Mouse (Mus musculus): ENCODE data around the gene Gm20708. TPM values are rescaled to one million over a fixed set of nuclear protein-coding genes. Genes with fewer than 3 reads are reported as not detected.

Gm20708 gene
- polyA plus RNA-seq, 1 experiment, result 2.1 TPM

GRCm38 (mm10) chr11:117852875-117853274, 43.4 kb downstream of the Gm20708 start:
- Histone ChIP-seq H3K27me3 (ENCODE audit: control insufficient read depth, insufficient read depth, low read length, poor library complexity, severe bottlenecking) (no peaks in the 10 kb centered on the region), H3K9ac (ENCODE audit: low read depth, poor library complexity, severe bottlenecking) (no peak overlapping the region), H3K9me3 (replicated peaks; ENCODE audit: control insufficient read depth, insufficient read depth, low read length, poor library complexity, severe bottlenecking) (no peaks in the 10 kb centered on the region), H3K36me3 (ENCODE audit: control insufficient read depth, insufficient read depth, low read length, poor library complexity, severe bottlenecking) (peaks cover 46% of the 10 kb centered on the region), H3K4me3 (ENCODE audit: low read depth, low read length) (no peak overlapping the region), H3K4me1 (ENCODE audit: control insufficient read depth, insufficient read depth, low read length) (no peaks in the 10 kb centered on the region), H3K27ac (ENCODE audit: insufficient read depth, low read length) (no peak overlapping the region)
- TF ChIP-seq CTCF (IDR thresholded peaks at IDR 0.05; ENCODE audit: low read depth, low read length), result no peak
- TF ChIP-seq POLR2A (IDR thresholded peaks at IDR 0.05; ENCODE audit: insufficient read depth, low read length), result no peak
- no peak for TF ChIP-seq EP300 (IDR thresholded peaks at IDR 0.05; ENCODE audit: insufficient read depth, low read depth, low read length)

DNA sequence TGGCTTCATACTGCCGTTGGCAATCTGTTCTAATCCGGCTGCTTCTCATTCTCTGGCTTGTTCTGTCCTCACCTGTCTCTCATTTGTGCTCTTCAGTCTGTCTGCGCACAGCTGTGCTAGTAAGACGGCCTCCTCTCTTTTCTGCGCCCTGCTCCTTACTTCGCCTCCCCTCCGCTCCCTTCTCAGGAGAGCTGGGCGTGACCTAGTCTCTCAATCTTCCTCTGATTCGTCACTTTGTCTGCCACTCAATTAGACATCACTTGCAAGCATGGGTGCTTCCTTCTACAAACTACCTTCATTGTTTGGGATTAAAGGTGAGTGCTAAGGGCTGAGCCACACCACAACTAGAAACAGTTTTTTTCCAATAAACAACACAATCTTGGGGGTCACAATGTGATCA, 44.8 kb downstream of the Gm20708 start:
- no peak overlapping the region for H3K27ac ChIP-seq (ENCODE audit: insufficient read depth, low read length)
- H3K4me3 ChIP-seq (ENCODE audit: low read depth, low read length), result no peak overlapping the region
- H3K27me3 ChIP-seq (ENCODE audit: control insufficient read depth, insufficient read depth, low read length, poor library complexity, severe bottlenecking), result no peaks in the 10 kb centered on the region
- peaks cover 46% of the 10 kb centered on the region for H3K36me3 ChIP-seq (ENCODE audit: control insufficient read depth, insufficient read depth, low read length, poor library complexity, severe bottlenecking)
- H3K9ac ChIP-seq (ENCODE audit: low read depth, poor library complexity, severe bottlenecking), result no peak overlapping the region
- TF ChIP-seq EP300 (IDR thresholded peaks at IDR 0.05; ENCODE audit: insufficient read depth, low read depth, low read length), result no peak
- TF ChIP-seq CTCF (IDR thresholded peaks at IDR 0.05; ENCODE audit: low read depth, low read length), result no peak
- no peak for TF ChIP-seq POLR2A (IDR thresholded peaks at IDR 0.05; ENCODE audit: insufficient read depth, low read length)
- H3K9me3 ChIP-seq (replicated peaks; ENCODE audit: control insufficient read depth, insufficient read depth, low read length, poor library complexity, severe bottlenecking), result no peaks in the 10 kb centered on the region
- no peaks in the 10 kb centered on the region for H3K4me1 ChIP-seq (ENCODE audit: control insufficient read depth, insufficient read depth, low read length)

GRCm38 (mm10) chr11:117855360-117855759, 45.9 kb downstream of the Gm20708 start:
- no peaks in the 10 kb centered on the region for H3K4me1 ChIP-seq (ENCODE audit: control insufficient read depth, insufficient read depth, low read length)
- no peak overlapping the region for H3K27ac ChIP-seq (ENCODE audit: insufficient read depth, low read length)
- H3K36me3 ChIP-seq (ENCODE audit: control insufficient read depth, insufficient read depth, low read length, poor library complexity, severe bottlenecking), result peaks cover 46% of the 10 kb centered on the region
- no peaks in the 10 kb centered on the region for H3K9me3 ChIP-seq (replicated peaks; ENCODE audit: control insufficient read depth, insufficient read depth, low read length, poor library complexity, severe bottlenecking)
- H3K4me3 ChIP-seq (ENCODE audit: low read depth, low read length), result no peak overlapping the region
- H3K27me3 ChIP-seq (ENCODE audit: control insufficient read depth, insufficient read depth, low read length, poor library complexity, severe bottlenecking), result no peaks in the 10 kb centered on the region
- TF ChIP-seq POLR2A (IDR thresholded peaks at IDR 0.05; ENCODE audit: insufficient read depth, low read length), result no peak
- no peak for TF ChIP-seq CTCF (IDR thresholded peaks at IDR 0.05; ENCODE audit: low read depth, low read length)
- no peak for TF ChIP-seq EP300 (IDR thresholded peaks at IDR 0.05; ENCODE audit: insufficient read depth, low read depth, low read length)
- no peak overlapping the region for H3K9ac ChIP-seq (ENCODE audit: low read depth, poor library complexity, severe bottlenecking)

DNA sequence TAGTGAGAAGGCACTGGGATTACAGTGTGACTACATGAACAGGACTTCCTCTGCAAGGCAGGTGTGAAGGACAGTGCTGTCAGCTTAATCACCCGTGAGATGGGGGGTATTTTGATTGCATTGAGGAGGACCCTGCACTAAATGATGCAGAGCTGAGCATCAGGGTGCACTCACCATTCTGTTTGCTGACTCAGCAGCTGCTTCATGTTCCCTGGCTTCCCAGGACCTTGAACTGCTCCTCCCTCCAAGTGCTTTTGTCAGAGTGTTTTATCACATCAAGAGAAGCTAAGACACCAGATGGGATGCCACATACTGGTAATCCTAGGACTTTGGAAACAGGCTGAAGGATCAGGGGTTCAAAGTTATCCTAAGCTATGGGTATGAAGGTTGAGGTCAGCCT, 46.5 kb downstream of the Gm20708 start:
- Histone ChIP-seq H3K36me3 (ENCODE audit: control insufficient read depth, insufficient read depth, low read length, poor library complexity, severe bottlenecking) (peaks cover 44% of the 10 kb centered on the region), H3K4me1 (ENCODE audit: control insufficient read depth, insufficient read depth, low read length) (no peaks in the 10 kb centered on the region)
- TF ChIP-seq POLR2A (IDR thresholded peaks at IDR 0.05; ENCODE audit: insufficient read depth, low read length), result no peak

DNA sequence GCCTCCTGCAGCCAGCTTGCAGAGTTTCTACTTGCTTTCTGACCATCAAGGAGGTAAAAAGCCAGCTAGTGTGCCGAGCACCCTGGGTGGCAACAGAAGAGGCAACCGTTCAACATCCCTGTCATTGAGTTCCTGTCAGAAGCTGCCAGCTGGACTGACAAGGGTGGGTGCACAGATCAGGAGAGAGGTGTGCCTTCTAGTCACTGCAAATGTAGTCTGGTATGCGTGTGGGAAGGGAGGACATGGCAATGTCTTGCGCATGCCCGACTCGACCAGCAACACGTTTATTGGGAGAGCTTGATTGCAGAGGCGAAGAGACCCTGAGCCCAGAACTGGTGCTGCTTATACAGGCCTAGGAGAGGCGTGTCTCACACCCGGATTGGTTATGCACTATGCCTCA, 48.0 kb downstream of the Gm20708 start:
- no peaks in the 10 kb centered on the region for H3K9me3 ChIP-seq (replicated peaks; ENCODE audit: control insufficient read depth, insufficient read depth, low read length, poor library complexity, severe bottlenecking)
- H3K4me1 ChIP-seq (ENCODE audit: control insufficient read depth, insufficient read depth, low read length), result no peaks in the 10 kb centered on the region
- H3K27me3 ChIP-seq (ENCODE audit: control insufficient read depth, insufficient read depth, low read length, poor library complexity, severe bottlenecking), result no peaks in the 10 kb centered on the region
- TF ChIP-seq POLR2A (IDR thresholded peaks at IDR 0.05; ENCODE audit: insufficient read depth, low read length) (peak; percentile 22), EP300 (IDR thresholded peaks at IDR 0.05; ENCODE audit: insufficient read depth, low read depth, low read length) (no peak)
- H3K36me3 ChIP-seq (ENCODE audit: control insufficient read depth, insufficient read depth, low read length, poor library complexity, severe bottlenecking), result peaks cover 41% of the 10 kb centered on the region
- H3K4me3 ChIP-seq (ENCODE audit: low read depth, low read length), result no peak overlapping the region
- H3K27ac ChIP-seq (ENCODE audit: insufficient read depth, low read length), result 0 out of 2 replicates have a peak overlapping the region, but pooled peaks have one; percentile 2
- no peak overlapping the region for H3K9ac ChIP-seq (ENCODE audit: low read depth, poor library complexity, severe bottlenecking)

More for the DNA sequence above, 46.5 kb downstream of the Gm20708 start:
- H3K4me3 ChIP-seq (ENCODE audit: low read depth, low read length), result no peak overlapping the region
- peak overlapping the region; percentile 40; the same call in 1 of the 2 replicates for H3K27ac ChIP-seq (ENCODE audit: insufficient read depth, low read length)
- no peak overlapping the region for H3K9ac ChIP-seq (ENCODE audit: low read depth, poor library complexity, severe bottlenecking)
- H3K27me3 ChIP-seq (ENCODE audit: control insufficient read depth, insufficient read depth, low read length, poor library complexity, severe bottlenecking), result no peaks in the 10 kb centered on the region
- H3K9me3 ChIP-seq (replicated peaks; ENCODE audit: control insufficient read depth, insufficient read depth, low read length, poor library complexity, severe bottlenecking), result no peaks in the 10 kb centered on the region

- H3K27me3 ChIP-seq (ENCODE audit: control insufficient read depth, insufficient read depth, low read length, poor library complexity, severe bottlenecking), result no peaks in the 10 kb centered on the region
- H3K4me3 ChIP-seq (ENCODE audit: low read depth, low read length), result no peak overlapping the region
- no peak overlapping the region for H3K27ac ChIP-seq (ENCODE audit: insufficient read depth, low read length)
- no peaks in the 10 kb centered on the region for H3K9me3 ChIP-seq (replicated peaks; ENCODE audit: control insufficient read depth, insufficient read depth, low read length, poor library complexity, severe bottlenecking)
- H3K4me1 ChIP-seq (ENCODE audit: control insufficient read depth, insufficient read depth, low read length), result peaks cover 4% of the 10 kb centered on the region
- H3K36me3 ChIP-seq (ENCODE audit: control insufficient read depth, insufficient read depth, low read length, poor library complexity, severe bottlenecking), result peaks cover 32% of the 10 kb centered on the region
- no peak for TF ChIP-seq CTCF (IDR thresholded peaks at IDR 0.05; ENCODE audit: low read depth, low read length)
- TF ChIP-seq POLR2A (IDR thresholded peaks at IDR 0.05; ENCODE audit: insufficient read depth, low read length), result no peak
- no peak for TF ChIP-seq EP300 (IDR thresholded peaks at IDR 0.05; ENCODE audit: insufficient read depth, low read depth, low read length)
- no peak overlapping the region for H3K9ac ChIP-seq (ENCODE audit: low read depth, poor library complexity, severe bottlenecking)
Observed at GRCm38 (mm10) chr11:117858392-117858791, 48.9 kb downstream of the Gm20708 start.

Data from ES-Bruce4 (cell line).